In genomic region chr16:33983712-33984111, GRCm38 (mm10) we compare ENCODE assay signal across 21 mouse cellular contexts. TPM values are rescaled to one million over a fixed set of nuclear protein-coding genes. Genes with fewer than 3 reads are reported as not detected.
DNase-seq lines count a peak whose midpoint lies in the region; ATAC-seq and TF ChIP-seq lines count a peak whose summit lies in the region.
"Had no signal": no experiment of that assay in that cellular context is flagged by ENCODE, and none has a peak within 500 bp of the region (broad histone marks: within the 10 kb centered on the region; RNA-seq: fewer than 3 reads in every experiment).

No protein-coding gene starts in this region.

- intact Hi-C loops in gastrocnemius, adult 2 months (cut with DNase I), result no loop called here

- in situ Hi-C loops in CH12.LX (cut with MboI; ENCODE audit: low pct_ligation_motif_present, low pct_unique_long_range_greater_than_20kb, low sequenced_read_pairs), result no loop called here

- no peak overlapping the region for H3K4me2 ChIP-seq in CH12.LX (ENCODE audit: insufficient read depth, low read depth, poor library complexity, severe bottlenecking)
- no peak overlapping the region for H3K4me2 ChIP-seq in lung, postnatal 0 days (replicated peaks; ENCODE audit: low read depth, low read length)
- H3K4me2 ChIP-seq: embryonic facial prominence, embryonic 12.5 days; forebrain, embryonic 13.5 days; forebrain, embryonic 15.5 days had no signal

- H3K79me2 ChIP-seq in CH12.LX (replicated peaks; ENCODE audit: control insufficient read depth, extremely low read depth, insufficient read depth, poor library complexity, severe bottlenecking), result no peaks in the 10 kb centered on the region

- no peaks in the 10 kb centered on the region for H3K36me3 ChIP-seq in megakaryocyte, embryonic 14.5 days (replicated peaks; ENCODE audit: low read length)
- H3K36me3 ChIP-seq in CH12.LX (replicated peaks in 1 of 2; ENCODE audit: control insufficient read depth in 1 of 2, insufficient read depth in 1 of 2, low read length in 1 of 2) (no peaks in the 10 kb centered on the region), G1E (replicated peaks) (no peaks in the 10 kb centered on the region)
- no peaks in the 10 kb centered on the region for H3K36me3 ChIP-seq in lung, postnatal 0 days (ENCODE audit: insufficient read depth, low read length)
- H3K36me3 ChIP-seq: embryonic facial prominence, embryonic 10.5 days; embryonic facial prominence, embryonic 12.5 days had no signal

- TF ChIP-seq POLR2A in CH12.LX (IDR thresholded peaks at IDR 0.05; ENCODE audit: low read depth, low read length), result no peak

- DNase-seq in CH12.LX (ENCODE audit: extremely low read depth) (no peak), G1E (ENCODE audit: low spot score) (no peak)
- no peak for DNase-seq in gastrocnemius, adult 2 months
- no peak for DNase-seq in lung, postnatal 0 days (ENCODE audit: low spot score)
- DNase-seq: adrenal gland, adult 8-10 months; adrenal gland, postnatal 14 days; adrenal gland, postnatal 36 days; cerebellum, adult 11-12 months; cerebellum, adult 2 months; cerebellum, adult 9-10 months; cerebellum, postnatal 10 days; cerebellum, postnatal 25 days; forebrain, postnatal 0 days had no signal

- no peak overlapping the region for H3K27ac ChIP-seq in CH12.LX (ENCODE audit: insufficient read depth, low read depth)
- H3K27ac ChIP-seq in gastrocnemius, adult 2 months, result no peak overlapping the region
- H3K27ac ChIP-seq in lung, postnatal 0 days (ENCODE audit: low read length), result no peak overlapping the region
- H3K27ac ChIP-seq: embryonic facial prominence, embryonic 10.5 days; embryonic facial prominence, embryonic 12.5 days; forebrain, embryonic 13.5 days; forebrain, embryonic 15.5 days had no signal

- peaks cover 21% of the 10 kb centered on the region for H3K4me1 ChIP-seq in megakaryocyte, embryonic 14.5 days
- H3K4me1 ChIP-seq in CH12.LX (ENCODE audit: control insufficient read depth in 1 of 2, insufficient read depth in 2 of 2) (peaks cover 11 to 18% of the 10 kb centered on the region in 2 experiments; a peak in 3 of 4 replicates), G1E (ENCODE audit: insufficient read depth, low read depth, low read length) (peaks cover 7% of the 10 kb centered on the region)
- H3K4me1 ChIP-seq in lung, postnatal 0 days (ENCODE audit: insufficient read depth, low read depth, low read length), result no peaks in the 10 kb centered on the region
- H3K4me1 ChIP-seq: embryonic facial prominence, embryonic 12.5 days; forebrain, embryonic 13.5 days; forebrain, embryonic 15.5 days had no signal

- TF ChIP-seq EP300 in CH12.LX (IDR thresholded peaks at IDR 0.05; ENCODE audit: low read length), result no peak
- TF ChIP-seq EP300 in lung, postnatal 0 days (IDR thresholded peaks at IDR 0.05), result no peak

- TF ChIP-seq CTCF in CH12.LX (conservative IDR thresholded peaks at IDR 0.05 in 1 of 2, IDR thresholded peaks at IDR 0.05 in 1 of 2; ENCODE audit: low read depth in 2 of 2, low read length in 2 of 2), result no peak
- no peak for TF ChIP-seq CTCF in G1E (IDR thresholded peaks at IDR 0.05; ENCODE audit: low read depth, low read length)
- TF ChIP-seq CTCF in gastrocnemius, adult 2 months (IDR thresholded peaks at IDR 0.05), result no peak
- no peak for TF ChIP-seq CTCF in lung, postnatal 0 days (IDR thresholded peaks at IDR 0.05)

- no peak overlapping the region for H3K9ac ChIP-seq in CH12.LX (ENCODE audit: insufficient read depth, low read depth)
- no peak overlapping the region for H3K9ac ChIP-seq in lung, postnatal 0 days (replicated peaks; ENCODE audit: low read depth)
- H3K9ac ChIP-seq: embryonic facial prominence, embryonic 12.5 days; forebrain, embryonic 13.5 days; forebrain, embryonic 15.5 days; forebrain, postnatal 0 days had no signal

- WGBS in lung, postnatal 0 days, result 95% methylated on average over 6 of the region's 6 CpGs

- no peak for ATAC-seq in megakaryocyte, adult 5-6 weeks (ENCODE audit: poor library complexity, severe bottlenecking)
- ATAC-seq in G1E (ENCODE audit: extremely low read depth, insufficient number of reproducible peaks, low FRiP score, poor library complexity, severe bottlenecking), result no peak
- ATAC-seq in lung, postnatal 0 days, result no peak
- ATAC-seq: activated CD4-positive, CD25-positive, alpha-beta regulatory T cell, adult 4 months; forebrain, embryonic 13.5 days; forebrain, embryonic 15.5 days; forebrain, postnatal 0 days; Patski had no signal

- no peak for TF ChIP-seq RAD21 in CH12.LX (IDR thresholded peaks at IDR 0.05; ENCODE audit: low read depth, low read length)

- H3K9me3 ChIP-seq in megakaryocyte, embryonic 14.5 days, result peaks cover 3% of the 10 kb centered on the region; the same call in 1 of the 2 replicates
- H3K9me3 ChIP-seq in CH12.LX (replicated peaks; ENCODE audit: low read length) (no peaks in the 10 kb centered on the region), G1E (replicated peaks) (no peaks in the 10 kb centered on the region)
- no peaks in the 10 kb centered on the region for H3K9me3 ChIP-seq in lung, postnatal 0 days (ENCODE audit: low read length)
- H3K9me3 ChIP-seq: embryonic facial prominence, embryonic 10.5 days; embryonic facial prominence, embryonic 12.5 days; forebrain, embryonic 13.5 days; forebrain, embryonic 15.5 days had no signal

- H3K27me3 ChIP-seq in megakaryocyte, embryonic 14.5 days (replicated peaks), result peaks cover 31% of the 10 kb centered on the region
- peaks cover under 1% of the 10 kb centered on the region for H3K27me3 ChIP-seq in CH12.LX (replicated peaks)
- H3K27me3 ChIP-seq in G1E (ENCODE audit: insufficient read depth, low read length), result peaks cover 41% of the 10 kb centered on the region
- no peaks in the 10 kb centered on the region for H3K27me3 ChIP-seq in lung, postnatal 0 days (replicated peaks; ENCODE audit: insufficient read depth, low read length)
- H3K27me3 ChIP-seq: embryonic facial prominence, embryonic 12.5 days; forebrain, embryonic 13.5 days; forebrain, embryonic 15.5 days; Patski had no signal

- peak overlapping the region; percentile 40 for H3K4me3 ChIP-seq in megakaryocyte, embryonic 14.5 days (replicated peaks)
- H3K4me3 ChIP-seq in CH12.LX (replicated peaks in 1 of 3; ENCODE audit: low read depth in 2 of 3, low read length in 2 of 3, poor library complexity in 1 of 3) (no peak overlapping the region), G1E (ENCODE audit: low read depth, low read length) (peak overlapping the region; percentile 24; the same call in 1 of the 2 replicates)
- H3K4me3 ChIP-seq in gastrocnemius, adult 2 months, result no peak overlapping the region
- H3K4me3 ChIP-seq in lung, postnatal 0 days (ENCODE audit: low read depth, low read length), result no peak overlapping the region
- H3K4me3 ChIP-seq: embryonic facial prominence, embryonic 10.5 days; embryonic facial prominence, embryonic 12.5 days; forebrain, embryonic 13.5 days; forebrain, embryonic 15.5 days had no signal

- dilution Hi-C loops in CH12.LX (cut with MboI; ENCODE audit: extremely low pct_ligation_motif_present, extremely low pct_unique_long_range_greater_than_20kb, low sequenced_read_pairs), result no loop called here

TF ChIP-seq in CH12.LX, 34 proteins besides CTCF, POLR2A, EP300 and RAD21:
- TF ChIP-seq PAX5 (IDR thresholded peaks at IDR 0.05; ENCODE audit: low read length), result 0 out of 2 replicates have a peak, but pooled peaks have one; percentile 15
- no peak for TF ChIP-seq ZKSCAN1 (IDR thresholded peaks at IDR 0.05; ENCODE audit: borderline replicate concordance, low read depth, low read length)
- TF ChIP-seq ETS1 (conservative IDR thresholded peaks at IDR 0.05; ENCODE audit: low read depth, low read length), result no peak

RNA-seq across cellular contexts. Expression of gene Umps, which starts 16.9 kb away (rescaled TPM):
- 5.2 and 6.5 TPM in 2 replicates for polyA plus RNA-seq in megakaryocyte, embryonic 14.5 days (2012; ENCODE audit: insufficient read depth, low replicate concordance)
- total RNA-seq in megakaryocyte, adult 5-6 weeks (2015), result 19.6 and 23.1 TPM in 2 replicates
- total RNA-seq in megakaryocyte, adult 5-6 weeks (2017), result 34.8 and 35.9 TPM in 2 replicates
- total RNA-seq in CH12.LX (2012; rRNA removed) (115 and 161 TPM in 2 replicates), CH12.LX (2014; rRNA removed) (165 and 173 TPM in 2 replicates), G1E (2014; fragmentation: Nextera tagmentation) (38.0 and 42.2 TPM in 2 replicates), G1E (2017) (80.9 and 83.2 TPM in 2 replicates)
- polyA plus RNA-seq in CH12.LX (2012; ENCODE audit: insufficient read length, low read depth) (155 and 161 TPM in 2 replicates), G1E (2012) (22.1 and 35.6 TPM in 2 replicates)
- total RNA-seq in gastrocnemius, adult 2 months (2021), result 1 to 10 TPM; 5.3 to 7.3 TPM
- polyA plus RNA-seq in lung, postnatal 0 days (2015; fragmentation: Nextera tagmentation; extraction: Ambion mirVana), result 10.3 and 11.1 TPM in 2 replicates

Comparison
In these comparisons a context has a peak if more than half of its experiments do, and no peak if none do; other contexts are left out.
1. H3K4me3 ChIP-seq: peak in megakaryocyte, embryonic 14.5 days (single experiment) and G1E (single experiment); none in CH12.LX (0 of 3), gastrocnemius, adult 2 months (single experiment) and lung, postnatal 0 days (single experiment).